8 mouse cellular contexts compared by ENCODE assay signal in genomic region chr9:56516692-56517263, GRCm38 (mm10).
DNase-seq lines count a peak whose midpoint lies in the region; ATAC-seq lines count a peak whose summit lies in the region.

No protein-coding gene starts in this region.

- H3K4me2 ChIP-seq in midbrain, embryonic 13.5 days (replicated peaks): no peak overlapping the region
- no peak overlapping the region for H3K4me2 ChIP-seq in midbrain, embryonic 15.5 days
- H3K4me2 ChIP-seq in heart, embryonic 13.5 days: peak overlapping the region; percentile 16
- no peak overlapping the region for H3K4me2 ChIP-seq in stomach, embryonic 14.5 days (replicated peaks; ENCODE audit: low read depth, low read length)

- H3K36me3 ChIP-seq in midbrain, embryonic 13.5 days: no peaks in the 10 kb centered on the region
- no peaks in the 10 kb centered on the region for H3K36me3 ChIP-seq in midbrain, embryonic 15.5 days (replicated peaks)
- H3K36me3 ChIP-seq in heart, embryonic 13.5 days: no peaks in the 10 kb centered on the region
- no peaks in the 10 kb centered on the region for H3K36me3 ChIP-seq in stomach, embryonic 14.5 days (ENCODE audit: control insufficient read depth, insufficient read depth, low read length)

- H3K9me3 ChIP-seq in midbrain, embryonic 13.5 days: no peaks in the 10 kb centered on the region
- H3K9me3 ChIP-seq in midbrain, embryonic 15.5 days: no peaks in the 10 kb centered on the region
- no peaks in the 10 kb centered on the region for H3K9me3 ChIP-seq in heart, embryonic 13.5 days
- no peaks in the 10 kb centered on the region for H3K9me3 ChIP-seq in stomach, embryonic 14.5 days (ENCODE audit: control insufficient read depth, low read depth, low read length)

- 52% methylated on average over 4 of the region's 4 CpGs for WGBS in midbrain, embryonic 13.5 days
- WGBS in midbrain, embryonic 15.5 days: 56% methylated on average over 4 of the region's 4 CpGs
- 40% methylated on average over 4 of the region's 4 CpGs for WGBS in heart, embryonic 13.5 days
- 75% methylated on average over 4 of the region's 4 CpGs for WGBS in stomach, embryonic 14.5 days

- H3K9ac ChIP-seq in midbrain, embryonic 13.5 days (replicated peaks): no peak overlapping the region
- no peak overlapping the region for H3K9ac ChIP-seq in midbrain, embryonic 15.5 days
- 0 out of 2 replicates have a peak overlapping the region, but pooled peaks have one; percentile 0 for H3K9ac ChIP-seq in heart, embryonic 13.5 days
- H3K9ac ChIP-seq in stomach, embryonic 14.5 days (replicated peaks; ENCODE audit: low read depth, low read length): no peak overlapping the region

- H3K4me1 ChIP-seq in midbrain, embryonic 13.5 days (replicated peaks): peaks cover 11% of the 10 kb centered on the region
- H3K4me1 ChIP-seq in midbrain, embryonic 15.5 days: peaks cover 9% of the 10 kb centered on the region; the same call in 1 of the 2 replicates
- peaks cover 20% of the 10 kb centered on the region for H3K4me1 ChIP-seq in heart, embryonic 13.5 days
- H3K4me1 ChIP-seq in stomach, embryonic 14.5 days (ENCODE audit: control insufficient read depth, insufficient read depth, low read length): peaks cover 11% of the 10 kb centered on the region; the same call in 1 of the 2 replicates

- no peak overlapping the region for H3K27ac ChIP-seq in midbrain, embryonic 13.5 days
- H3K27ac ChIP-seq in midbrain, embryonic 15.5 days: no peak overlapping the region
- peak overlapping the region; percentile 32 for H3K27ac ChIP-seq in heart, embryonic 13.5 days (replicated peaks)
- no peak overlapping the region for H3K27ac ChIP-seq in stomach, embryonic 14.5 days (ENCODE audit: low read length)

- peak; percentile 65 for DNase-seq in kidney, postnatal 10 days
- DNase-seq in frontal cortex, adult 2 months (ENCODE audit: extremely low spot score in 1 of 2, low spot score in 1 of 2): no peak
- no peak for DNase-seq in urinary bladder, postnatal 25 days (ENCODE audit: low spot score)
- no peak for DNase-seq in cerebellum, adult 9-11 months

- no peaks in the 10 kb centered on the region for H3K27me3 ChIP-seq in midbrain, embryonic 13.5 days
- no peaks in the 10 kb centered on the region for H3K27me3 ChIP-seq in midbrain, embryonic 15.5 days (replicated peaks)
- no peaks in the 10 kb centered on the region for H3K27me3 ChIP-seq in heart, embryonic 13.5 days (replicated peaks)
- no peaks in the 10 kb centered on the region for H3K27me3 ChIP-seq in stomach, embryonic 14.5 days (ENCODE audit: control insufficient read depth, insufficient read depth, low read length)

- no peak overlapping the region for H3K4me3 ChIP-seq in midbrain, embryonic 13.5 days (replicated peaks)
- H3K4me3 ChIP-seq in midbrain, embryonic 15.5 days: no peak overlapping the region
- no peak overlapping the region for H3K4me3 ChIP-seq in heart, embryonic 13.5 days
- H3K4me3 ChIP-seq in stomach, embryonic 14.5 days (ENCODE audit: low read depth, low read length): no peak overlapping the region

- peak; percentile 24; the same call in 1 of the 2 replicates for ATAC-seq in midbrain, embryonic 13.5 days
- ATAC-seq in midbrain, embryonic 15.5 days (replicated peaks): no peak; the same call in 1 of the 2 replicates
- ATAC-seq in heart, embryonic 13.5 days (ENCODE audit: extremely low read depth, insufficient number of reproducible peaks, low FRiP score, low TSS enrichment): no peak
- peak; percentile 73; the same call in 1 of the 2 replicates for ATAC-seq in stomach, embryonic 14.5 days (ENCODE audit: insufficient number of reproducible peaks, insufficient read depth, low FRiP score, low read depth)

Comparison
In these comparisons a context has a peak if more than half of its experiments do, and no peak if none do; other contexts are left out.
1. ATAC-seq: peak in midbrain, embryonic 13.5 days (single experiment) and stomach, embryonic 14.5 days (single experiment); none in midbrain, embryonic 15.5 days (single experiment) and heart, embryonic 13.5 days (single experiment).